Mouse (Mus musculus) brown adipose tissue, adult 24 weeks (tissue): Measurements from ENCODE around the gene Ift43. TPM values are rescaled to one million over a fixed set of nuclear protein-coding genes. Genes with fewer than 3 reads are reported as not detected.

Source experiments
- H3K27ac ChIP-seq: fragments of 200-500 bp; replicated peaks from 2 replicates; pipeline ENCODE4 v1.5.1; 2012; ENCODE audit warnings: low read depth, mild to moderate bottlenecking, low read length
- H3K4me1 ChIP-seq: fragments of 200-500 bp; 2 replicates; pipeline ENCODE4 v1.6.1; 2012; ENCODE audit warnings: low read length, mixed read lengths; ENCODE audit not compliant: control insufficient read depth, insufficient read depth, insufficient read length
- H3K4me3 ChIP-seq: fragments of 200-500 bp; 2 replicates; pipeline ENCODE4 v1.5.1; 2012; ENCODE audit warnings: low read depth, mild to moderate bottlenecking, low read length, moderate library complexity; ENCODE audit not compliant: insufficient read depth
- polyA plus RNA-seq: library from polyadenylated mRNA; stranded (reverse); fragments of >200 nt; gene quantifications from 2 replicates; pipeline ENCODE4 v1.2.4, GENCODE M21; 2012; ENCODE audit not compliant: missing spikeins, insufficient read depth, insufficient read length

Ift43 gene
- polyA plus RNA-seq, 1 experiment = 25.4 TPM

DNA sequence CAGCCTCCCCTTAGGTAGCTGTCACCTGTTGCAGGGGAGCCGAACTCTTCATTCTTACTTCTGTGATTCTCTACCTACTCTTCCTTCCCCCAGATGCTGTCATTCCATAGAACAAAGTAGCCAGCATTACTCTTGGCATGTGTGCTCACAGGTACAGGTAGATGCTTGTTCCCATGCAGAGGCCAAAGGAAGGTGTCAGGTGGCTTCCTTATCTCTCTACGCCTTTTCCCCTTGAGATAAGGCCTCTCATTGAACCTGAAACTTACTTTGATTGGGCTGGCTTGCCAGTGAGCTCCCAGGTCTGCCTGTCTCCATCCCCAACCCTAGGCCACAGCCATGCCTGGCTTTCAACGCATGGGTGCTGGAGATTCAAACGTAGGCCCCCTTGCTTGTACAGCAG lies 11.7 kb downstream of the Ift43 start:
- Histone ChIP-seq H3K4me3 (no peak overlapping the region), H3K4me1 (no peaks in the 10 kb centered on the region), H3K27ac (no peak overlapping the region)

DNA sequence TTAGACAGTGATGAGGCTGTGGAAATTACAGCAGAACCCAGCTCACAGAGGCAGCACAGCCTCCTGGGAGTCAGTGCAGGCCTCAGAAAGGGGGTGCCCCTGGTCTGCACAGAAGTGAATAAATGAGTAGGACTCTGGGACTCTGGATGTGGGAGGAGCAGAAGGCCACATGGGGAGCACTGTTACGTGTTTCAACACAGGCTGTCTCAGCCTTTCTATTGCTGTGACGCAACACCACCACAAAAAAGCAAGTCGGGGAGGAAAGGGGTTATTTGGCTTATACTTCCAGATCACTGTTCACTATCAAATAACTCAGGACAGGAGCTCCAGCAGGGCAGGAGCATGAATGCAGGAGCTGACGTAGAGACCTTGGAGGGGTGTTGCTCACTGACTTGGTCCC lies 13.5 kb downstream of the Ift43 start:
- H3K27ac ChIP-seq = no peak overlapping the region
- no peak overlapping the region for H3K4me3 ChIP-seq
- no peaks in the 10 kb centered on the region for H3K4me1 ChIP-seq

DNA sequence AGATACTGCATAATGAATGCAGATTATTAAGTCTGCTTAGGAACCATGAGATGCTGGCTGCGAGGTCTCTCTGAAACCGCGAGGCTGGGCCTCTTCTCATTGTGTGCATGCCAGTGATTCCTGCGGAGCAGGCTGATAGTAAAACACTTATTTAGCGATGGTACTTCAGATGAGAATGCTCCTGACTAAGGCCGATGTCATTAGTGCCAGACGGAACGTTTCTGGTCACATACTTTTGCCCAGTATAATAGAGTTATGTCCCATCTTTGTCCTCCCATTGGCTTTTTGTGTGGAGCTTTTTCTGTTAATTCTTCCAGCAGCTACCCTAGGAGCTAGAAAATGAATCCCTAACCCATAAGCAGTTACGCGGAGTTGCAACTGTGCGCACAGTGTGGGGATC lies 15.4 kb downstream of the Ift43 start:
- H3K4me3 ChIP-seq = no peak overlapping the region
- H3K27ac ChIP-seq = no peak overlapping the region

DNA sequence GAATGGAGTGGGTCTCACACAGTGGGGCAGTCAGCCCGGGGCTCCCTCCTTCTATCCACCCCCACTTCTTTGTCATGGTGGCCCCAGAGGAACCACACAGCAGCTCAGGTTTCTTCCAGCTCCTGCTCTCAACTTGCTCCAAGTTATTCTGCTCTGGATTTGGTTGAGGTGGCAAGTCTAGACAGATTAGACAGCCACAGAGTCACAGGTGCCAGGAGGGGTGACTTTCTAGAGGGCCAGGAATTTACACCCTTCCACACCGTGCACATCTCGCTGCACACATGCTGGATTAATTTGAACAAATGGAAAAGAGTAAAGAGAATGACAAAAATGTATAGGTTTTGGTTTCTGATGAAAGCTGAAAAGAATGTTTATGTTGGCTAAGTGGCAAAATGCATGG lies 18.4 kb downstream of the Ift43 start:
- Histone ChIP-seq H3K4me3 (no peak overlapping the region), H3K27ac (no peak overlapping the region), H3K4me1 (no peaks in the 10 kb centered on the region)

More for the DNA sequence above, 15.4 kb downstream of the Ift43 start:
- no peaks in the 10 kb centered on the region for H3K4me1 ChIP-seq

DNA sequence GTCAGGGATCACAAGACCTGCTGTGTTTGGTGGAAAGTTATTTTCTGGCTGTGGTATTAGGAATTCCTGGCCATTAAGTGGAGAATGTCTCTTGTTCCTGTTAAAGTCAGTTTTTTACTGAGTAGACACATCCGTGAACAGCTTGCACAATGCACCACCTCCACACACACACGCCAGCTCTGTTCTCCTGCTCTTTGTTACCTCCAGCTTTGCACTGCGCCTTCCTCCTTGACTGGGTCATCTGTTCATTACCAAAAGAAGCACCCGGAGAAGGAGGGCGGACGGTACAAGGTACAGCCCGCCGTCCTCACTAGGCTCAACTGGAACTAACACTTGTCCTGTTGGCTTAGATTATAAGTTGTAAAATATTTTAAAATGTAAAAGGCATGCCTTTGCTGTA lies 20.3 kb downstream of the Ift43 start:
- Histone ChIP-seq H3K27ac (no peak overlapping the region), H3K4me3 (no peak overlapping the region), H3K4me1 (no peaks in the 10 kb centered on the region)

DNA sequence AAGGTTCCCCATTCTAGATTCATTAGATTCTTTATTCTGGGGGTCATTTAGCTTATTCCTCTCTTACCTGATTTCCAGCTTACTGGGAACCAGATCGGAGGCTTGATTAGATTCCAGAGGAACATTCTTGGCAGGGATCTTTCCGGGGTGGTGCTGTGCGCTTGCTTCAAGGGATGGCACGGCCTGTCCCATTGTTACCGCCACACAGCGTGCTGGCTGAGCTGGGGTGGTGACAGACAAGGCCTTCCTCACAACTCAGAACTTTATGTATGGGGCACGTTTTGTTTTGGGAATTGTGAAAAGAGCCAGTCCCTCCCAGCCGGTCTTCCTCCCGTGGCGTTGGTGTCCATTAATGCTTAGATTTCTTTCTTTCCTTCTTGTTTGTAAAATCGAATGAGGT lies 21.1 kb downstream of the Ift43 start:
- H3K27ac ChIP-seq = peak overlapping the region; percentile 65
- no peaks in the 10 kb centered on the region for H3K4me1 ChIP-seq
- H3K4me3 ChIP-seq = no peak overlapping the region

DNA sequence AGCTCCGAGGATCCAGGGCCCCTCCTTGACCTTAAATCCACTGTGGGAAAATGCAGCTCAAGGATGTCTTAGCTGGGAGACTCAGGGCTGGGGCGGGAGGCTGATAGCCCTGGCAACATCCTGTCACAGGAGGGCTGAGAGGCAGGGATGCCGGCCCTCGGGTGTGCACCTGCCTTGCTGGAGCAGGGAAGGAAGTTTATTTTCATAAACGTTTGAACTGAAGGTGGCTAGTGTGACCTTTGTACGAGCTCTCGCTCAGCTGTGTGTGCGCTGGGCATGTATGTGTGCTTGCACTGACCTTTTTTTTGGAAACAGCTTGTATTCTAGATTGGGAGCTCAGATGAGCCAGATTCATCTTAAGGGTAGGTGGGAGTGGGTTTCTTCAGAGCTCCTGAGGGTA lies 21.5 kb downstream of the Ift43 start:
- Histone ChIP-seq H3K4me3 (no peak overlapping the region), H3K4me1 (no peaks in the 10 kb centered on the region), H3K27ac (peak overlapping the region; percentile 65)

DNA sequence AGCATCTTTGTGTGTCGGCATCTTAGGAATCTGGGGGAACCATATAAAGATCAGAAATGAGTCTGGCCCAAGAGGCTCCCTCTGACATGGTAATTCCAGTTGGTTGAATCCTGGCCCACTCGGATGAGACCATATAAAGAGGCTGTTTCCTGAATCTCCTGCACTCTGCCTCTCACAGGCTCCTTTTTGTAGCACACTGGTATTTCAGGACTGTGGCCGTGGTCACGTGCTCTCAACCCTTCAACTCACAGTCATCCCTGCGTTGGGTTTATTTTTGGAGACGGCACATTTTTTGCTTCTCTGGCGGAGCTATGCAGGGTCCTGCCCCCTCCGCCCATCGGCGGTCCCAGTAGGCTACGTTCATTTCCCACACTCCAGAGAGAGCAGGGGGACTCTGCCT lies 22.0 kb downstream of the Ift43 start:
- Histone ChIP-seq H3K4me1 (no peaks in the 10 kb centered on the region), H3K27ac (peak overlapping the region; percentile 65; the same call in 1 of the 2 replicates), H3K4me3 (no peak overlapping the region)

DNA sequence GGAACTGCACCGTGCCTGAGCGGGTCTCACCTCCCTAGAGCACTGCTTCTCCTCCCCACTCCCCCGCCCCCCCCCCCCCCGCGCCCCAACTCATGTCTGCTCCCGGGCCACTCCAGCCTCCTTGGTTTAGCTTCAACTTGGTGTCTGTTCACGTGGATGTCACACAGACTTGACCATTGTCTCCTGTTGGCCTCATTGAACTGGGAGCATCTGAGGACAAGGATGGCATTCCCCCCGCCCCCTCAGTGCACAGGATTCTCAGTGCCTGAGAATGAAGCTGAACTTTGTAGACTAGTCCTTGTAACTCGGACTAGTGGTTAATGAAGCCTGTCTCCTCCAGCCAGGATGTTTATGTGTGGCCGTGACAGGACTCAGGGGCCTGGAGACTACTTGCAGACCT lies 23.2 kb downstream of the Ift43 start:
- Histone ChIP-seq H3K27ac (no peak overlapping the region), H3K4me3 (no peak overlapping the region), H3K4me1 (no peaks in the 10 kb centered on the region)

DNA sequence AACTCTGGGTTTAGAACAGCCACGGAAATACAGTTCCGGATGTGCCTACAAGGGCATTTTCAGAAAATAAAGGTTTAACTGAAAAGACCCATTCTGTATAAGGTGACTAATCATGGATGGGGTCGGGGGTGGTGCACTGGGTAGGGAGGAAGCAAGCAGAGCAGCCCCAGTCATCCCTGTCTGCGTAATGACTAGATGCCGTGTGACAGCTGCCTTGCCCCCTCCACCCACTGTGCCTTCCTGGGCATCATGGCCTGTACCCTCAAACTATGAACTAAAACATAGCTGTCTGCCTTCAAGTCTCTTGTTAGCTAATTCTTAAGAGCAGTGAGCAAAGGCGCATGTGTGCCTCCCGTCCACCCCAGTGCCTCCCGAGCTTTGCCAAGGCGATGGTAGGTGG lies 23.7 kb downstream of the Ift43 start:
- no peaks in the 10 kb centered on the region for H3K4me1 ChIP-seq
- H3K4me3 ChIP-seq = no peak overlapping the region
- no peak overlapping the region for H3K27ac ChIP-seq

DNA sequence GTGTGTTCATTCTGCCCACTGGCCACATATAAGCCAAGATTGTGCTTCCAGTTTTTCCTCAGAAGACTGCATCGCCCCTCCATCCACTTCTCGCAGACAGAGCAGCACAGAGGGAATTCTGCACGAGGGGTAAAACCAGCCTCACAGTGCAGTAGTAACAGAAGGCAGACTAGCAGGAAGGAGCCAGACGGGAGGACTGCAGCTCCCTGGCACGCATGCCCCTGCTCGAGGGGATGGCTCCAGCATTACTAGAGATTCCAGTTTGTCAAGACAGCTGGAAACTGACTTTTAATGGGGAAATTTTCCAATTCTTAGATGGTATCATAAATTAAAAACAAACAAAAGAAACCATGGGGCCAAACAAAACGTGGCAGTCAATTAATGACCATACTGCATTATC lies 25.3 kb downstream of the Ift43 start:
- Histone ChIP-seq H3K4me3 (no peak overlapping the region), H3K4me1 (no peaks in the 10 kb centered on the region), H3K27ac (no peak overlapping the region)

DNA sequence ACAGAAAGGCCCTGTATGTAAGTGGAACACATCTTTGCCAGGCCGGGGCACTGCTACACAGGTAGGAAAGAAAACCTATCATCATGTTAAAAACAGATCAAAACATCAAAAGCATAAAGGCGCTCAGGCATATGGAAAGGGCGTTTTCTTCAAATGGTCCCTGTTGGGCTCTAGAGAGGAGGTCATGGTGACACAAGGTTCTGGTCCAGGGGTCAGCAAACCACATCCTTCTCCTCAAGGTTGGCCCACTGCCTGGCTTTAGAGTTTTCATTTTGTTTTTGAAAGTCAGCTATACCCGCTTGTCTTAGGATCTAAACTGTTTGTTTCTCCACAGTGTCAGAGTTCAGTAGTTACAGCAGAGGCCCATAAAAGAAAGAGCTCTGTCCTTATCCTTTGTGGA lies 27.2 kb downstream of the Ift43 start:
- H3K27ac ChIP-seq = no peak overlapping the region
- H3K4me1 ChIP-seq = no peaks in the 10 kb centered on the region
- H3K4me3 ChIP-seq = no peak overlapping the region

DNA sequence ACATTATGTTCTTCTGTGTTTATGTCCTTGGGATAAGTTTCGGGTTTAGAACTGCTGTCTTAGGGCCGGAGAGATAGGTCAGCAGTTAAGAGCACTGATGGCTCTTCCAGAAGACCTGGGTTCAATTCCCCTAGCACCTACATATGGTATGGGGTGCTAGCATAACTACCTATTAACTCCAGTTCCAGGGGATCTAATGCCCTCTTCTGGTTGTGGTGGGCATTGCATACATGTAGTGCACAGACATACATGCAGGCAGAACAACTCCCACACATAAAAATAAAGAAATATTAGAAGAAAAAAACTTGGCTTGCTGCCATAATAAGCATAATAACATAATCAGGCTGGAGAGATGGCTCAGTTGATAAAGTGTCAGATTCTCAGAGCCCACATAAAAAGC lies 28.3 kb downstream of the Ift43 start:
- no peaks in the 10 kb centered on the region for H3K4me1 ChIP-seq
- no peak overlapping the region for H3K27ac ChIP-seq
- no peak overlapping the region for H3K4me3 ChIP-seq

DNA sequence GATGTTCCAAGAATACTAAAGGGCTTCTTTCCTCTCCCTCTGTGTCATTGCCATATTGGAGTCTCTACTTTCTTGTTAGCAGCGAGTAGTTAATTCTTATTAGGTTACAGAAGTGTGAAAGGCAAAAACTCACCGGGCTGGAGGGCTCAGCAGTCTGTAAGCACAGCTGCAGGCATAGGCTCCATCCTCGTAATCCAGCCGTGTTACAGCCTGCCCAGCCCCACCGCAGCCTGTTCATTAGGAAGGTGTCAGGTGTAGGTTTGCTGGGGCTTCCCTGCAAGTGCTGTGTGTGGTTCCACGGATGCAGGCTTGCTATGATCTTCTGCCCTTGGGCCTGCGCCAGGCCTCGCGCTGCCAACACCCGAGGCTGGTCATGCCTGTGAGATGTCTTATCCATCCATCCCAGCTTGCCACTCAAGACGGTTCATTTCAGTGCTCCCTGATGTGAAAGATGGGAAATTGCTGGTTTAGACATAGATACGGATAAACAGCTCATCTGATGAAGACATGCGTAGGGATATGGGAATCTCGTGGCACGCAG lies 34.0 kb downstream of the Ift43 start:
- H3K4me1 ChIP-seq = no peaks in the 10 kb centered on the region
- H3K27ac ChIP-seq = no peak overlapping the region
- no peak overlapping the region for H3K4me3 ChIP-seq

DNA sequence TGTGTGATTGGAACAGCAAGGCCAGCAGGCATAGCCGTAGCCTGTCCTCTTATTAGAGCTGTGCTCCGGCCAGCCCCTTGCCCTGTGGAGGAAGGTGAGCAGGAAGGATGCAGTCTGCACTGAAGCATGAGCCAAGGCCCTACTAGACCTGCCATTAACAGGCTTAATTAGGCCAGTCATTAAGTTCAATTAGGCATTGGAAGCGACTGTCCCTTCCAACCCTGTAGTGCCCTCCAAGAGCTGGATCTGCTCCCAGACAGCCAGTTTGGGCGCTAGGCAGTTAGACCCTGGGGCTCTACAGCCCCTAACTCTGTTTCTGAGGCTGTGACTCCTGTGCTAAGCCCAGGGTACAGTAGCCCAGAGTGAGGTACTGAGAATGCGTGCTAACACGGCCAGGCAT lies 41.7 kb downstream of the Ift43 start:
- no peak overlapping the region for H3K4me3 ChIP-seq
- H3K4me1 ChIP-seq = no peaks in the 10 kb centered on the region
- H3K27ac ChIP-seq = no peak overlapping the region

DNA sequence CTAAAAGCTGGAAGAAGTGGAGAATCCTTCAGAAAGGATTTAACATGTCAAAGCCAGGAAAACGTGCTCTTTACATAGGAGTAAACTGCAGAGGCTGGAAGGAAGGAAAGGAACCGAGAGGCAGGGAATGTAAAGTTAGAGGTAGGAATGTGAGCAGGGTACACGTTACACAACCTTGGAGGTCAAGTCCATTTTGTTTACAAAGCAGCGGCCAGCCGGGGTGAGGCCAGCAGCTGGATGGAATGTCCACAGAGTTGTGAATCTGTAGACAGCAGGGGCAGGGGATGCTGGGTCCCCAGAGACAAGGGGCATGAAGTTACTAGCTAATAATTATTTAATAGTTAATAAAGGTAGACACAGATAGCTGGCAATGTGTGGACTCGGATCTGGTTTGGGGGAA lies 45.8 kb downstream of the Ift43 start:
- no peak overlapping the region for H3K27ac ChIP-seq
- no peak overlapping the region for H3K4me3 ChIP-seq
- H3K4me1 ChIP-seq = no peaks in the 10 kb centered on the region

DNA sequence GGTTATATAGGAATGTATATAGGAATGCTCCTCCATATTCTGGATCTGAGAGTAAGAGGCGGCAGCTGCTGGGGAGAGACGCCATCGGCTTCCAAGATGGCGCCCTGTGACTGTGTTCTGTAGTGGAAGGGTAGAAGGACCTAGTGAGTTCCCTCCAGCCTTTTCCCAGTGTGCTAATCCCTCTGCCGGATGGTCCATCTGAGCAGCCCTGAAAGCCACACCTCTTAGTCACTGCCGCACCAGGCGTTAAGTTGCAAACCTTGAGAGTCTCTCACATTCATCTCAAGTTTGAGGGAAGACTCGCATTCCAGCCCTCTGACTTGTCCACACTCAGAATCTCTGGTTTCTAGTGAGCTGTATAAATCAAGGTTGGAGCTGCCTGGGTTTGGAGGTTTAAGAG lies 46.7 kb downstream of the Ift43 start:
- H3K4me3 ChIP-seq = no peak overlapping the region
- no peaks in the 10 kb centered on the region for H3K4me1 ChIP-seq
- no peak overlapping the region for H3K27ac ChIP-seq
